Mouse (Mus musculus) spleen, postnatal 36 days (tissue): Measurements from ENCODE around the gene Mov10l1.

Experiments used
- DNase-seq, 2 experiments: peaks; one replicate each; pipeline ENCODE4 v3.0.0; 2022; ENCODE audit warnings: low spot score in 2 of 2, mixed read lengths in 1 of 2

Mov10l1 gene

DNA sequence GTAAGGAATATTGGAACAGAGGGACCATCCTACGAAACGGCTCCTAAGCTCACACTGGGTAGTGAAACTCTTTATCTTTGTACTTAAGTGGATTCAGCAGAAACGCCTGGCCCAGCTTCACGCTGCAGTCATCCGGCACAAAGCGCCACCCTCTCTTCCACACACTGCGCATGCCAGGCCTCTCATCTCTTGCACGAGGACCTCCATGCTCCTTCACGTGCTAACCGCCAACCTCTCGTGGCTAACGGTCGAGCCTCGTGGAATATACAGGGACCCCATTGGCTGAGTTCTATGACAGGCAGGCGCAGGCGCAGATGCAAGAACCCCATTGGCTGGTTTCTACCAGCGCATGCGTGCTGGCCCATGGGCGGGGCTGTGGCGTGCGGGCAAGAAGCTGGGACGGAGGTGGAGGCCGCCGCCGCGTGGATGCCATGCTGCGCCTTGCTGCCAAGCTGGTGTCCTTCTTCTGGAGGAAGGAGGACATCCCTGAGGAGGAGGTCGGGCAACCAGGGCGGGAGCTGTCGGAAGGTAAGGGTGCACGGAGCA lies at the start of gene Mov10l1:
Mov10l1 (plus strand) TSS at position 376 of the 546 bp plus-strand sequence.
- DNase-seq = no peak

DNA sequence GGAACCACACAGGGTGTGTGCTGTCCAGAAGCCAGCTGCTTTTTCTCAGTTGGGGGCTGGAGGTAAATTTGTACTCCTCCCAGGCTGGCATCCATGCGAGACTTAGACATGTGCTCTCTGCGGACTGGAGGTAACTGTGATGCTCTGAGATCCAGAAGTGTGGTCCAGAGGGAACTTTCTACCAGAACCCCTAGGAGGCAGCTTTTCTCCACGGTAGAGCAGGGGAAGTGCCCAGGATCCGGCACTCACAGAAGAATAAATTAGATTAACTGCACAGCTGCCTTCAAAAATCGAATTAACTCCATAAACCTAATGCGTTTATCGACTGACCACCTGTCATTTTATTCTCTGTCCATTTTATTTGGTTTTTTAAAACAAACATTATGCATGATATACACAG lies 48.6 kb upstream of the Mov10l1 start:
- DNase-seq = no peak

DNA sequence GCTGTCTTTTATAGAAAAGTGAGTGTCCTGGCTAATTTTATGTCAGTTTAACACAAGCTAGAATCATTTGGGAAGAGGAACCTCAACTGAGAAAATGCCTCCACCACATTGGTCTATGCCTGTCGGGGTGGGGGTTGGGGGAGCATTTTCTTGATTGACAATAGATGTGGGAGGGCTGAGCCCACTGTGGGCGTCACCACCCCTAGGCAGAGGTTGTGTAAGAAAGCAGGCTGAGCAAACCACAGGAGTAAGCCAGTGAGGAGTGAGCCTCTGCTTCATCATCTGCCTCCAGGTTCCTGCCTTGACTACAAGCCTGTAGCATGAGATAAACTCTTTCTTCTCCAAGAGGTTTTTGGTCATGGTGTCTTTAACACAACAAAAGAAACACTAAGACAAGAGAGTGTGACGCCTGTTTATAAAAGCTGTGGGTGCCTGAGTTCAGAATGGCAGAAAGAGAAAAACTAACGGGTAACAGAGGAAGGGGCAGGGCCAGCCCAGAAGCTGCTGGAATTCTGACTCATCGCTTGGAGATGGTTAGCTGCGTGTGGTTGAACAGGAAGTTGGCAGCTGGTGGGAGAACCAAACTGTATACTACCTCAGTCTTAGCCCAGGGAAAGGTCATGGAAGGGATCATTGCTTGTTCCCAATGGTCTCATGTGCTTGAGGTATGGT lies 46.0 kb upstream of the Mov10l1 start:
- no peak for DNase-seq

DNA sequence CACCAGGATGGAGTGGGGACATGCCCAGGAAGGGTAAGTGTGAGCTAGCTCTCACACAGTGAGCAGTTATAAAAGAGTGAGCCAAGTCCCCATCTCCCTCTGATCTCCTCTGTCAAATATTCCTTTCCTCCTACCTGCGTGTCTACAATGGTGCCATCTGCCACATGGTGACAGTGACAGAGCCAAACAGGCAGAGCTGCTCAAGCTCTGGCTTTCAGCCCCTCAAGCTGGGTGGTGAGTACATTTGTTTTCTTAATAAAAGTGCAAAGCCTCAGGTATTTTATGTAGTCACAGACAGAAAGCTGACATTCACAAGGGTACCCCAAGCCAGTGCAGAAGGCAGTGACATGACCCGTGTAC lies 45.4 kb upstream of the Mov10l1 start:
- no peak for DNase-seq

DNA sequence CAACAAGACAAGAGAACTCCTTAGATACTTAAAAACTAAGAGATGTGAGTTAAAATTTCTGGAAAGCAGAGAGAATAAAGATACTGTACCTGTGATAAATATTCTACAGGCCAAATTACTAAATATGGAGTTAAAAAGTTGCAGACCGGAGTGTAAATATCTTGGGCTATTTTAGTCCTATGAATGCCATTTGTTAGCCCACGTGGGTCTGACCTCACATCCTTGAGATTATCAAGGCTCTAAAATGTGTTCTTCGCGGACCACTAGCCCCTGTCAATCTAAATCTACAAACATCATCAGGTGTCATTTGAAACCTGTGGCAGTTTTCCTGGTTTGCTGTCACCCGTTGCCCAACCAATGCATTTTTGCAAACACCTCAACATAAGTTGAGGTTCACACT lies 39.9 kb upstream of the Mov10l1 start:
- DNase-seq = no peak

DNA sequence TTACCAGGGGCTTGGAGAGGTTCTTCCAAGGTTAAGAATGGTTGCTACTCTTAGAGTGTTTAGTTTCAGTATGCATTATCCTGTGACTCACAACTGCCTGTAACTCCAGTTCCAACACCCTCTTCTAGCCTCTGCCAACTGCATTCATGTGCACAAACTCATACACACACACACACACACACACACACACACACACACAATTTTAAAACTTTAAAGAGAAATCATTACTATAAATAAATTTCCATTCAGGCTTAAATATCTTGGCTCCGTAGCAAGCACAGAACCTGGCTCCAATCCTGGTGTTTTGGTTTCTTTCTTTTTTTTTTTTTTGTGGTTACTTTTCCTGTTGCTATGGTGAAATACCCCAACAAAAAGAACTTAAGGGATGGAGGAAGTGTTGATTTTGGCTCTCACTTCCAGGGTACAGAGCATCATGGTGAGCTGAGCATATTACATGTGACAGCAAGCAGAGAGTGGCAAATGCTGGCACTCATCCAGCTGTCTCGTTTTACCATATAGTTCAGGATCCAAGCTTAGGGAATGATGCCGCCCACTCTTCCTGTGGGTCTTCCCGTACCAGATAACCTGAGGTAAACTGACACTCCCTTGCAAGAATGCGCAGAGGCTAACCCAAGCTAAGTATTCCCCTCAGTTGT lies 38.7 kb upstream of the Mov10l1 start:
- no peak for DNase-seq

DNA sequence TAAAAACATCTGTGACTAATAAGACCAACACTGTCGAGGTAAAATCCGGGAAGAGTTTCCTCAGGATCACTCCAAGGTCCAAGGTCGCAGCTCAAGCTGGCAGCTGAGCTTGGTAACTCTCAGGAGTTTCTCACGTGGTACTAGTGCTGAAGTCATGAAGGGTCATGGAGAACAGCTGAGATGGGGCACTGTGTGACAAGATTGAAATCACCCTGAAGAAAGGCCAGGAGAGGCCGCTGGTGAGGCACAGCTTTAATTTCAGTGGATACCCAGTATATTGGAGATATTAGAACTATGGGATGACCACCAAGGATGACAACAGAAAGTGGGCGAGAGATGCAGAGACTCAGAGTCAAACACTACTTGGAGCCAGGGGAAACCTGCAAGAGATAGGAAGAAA lies 35.9 kb upstream of the Mov10l1 start:
- DNase-seq = no peak

DNA sequence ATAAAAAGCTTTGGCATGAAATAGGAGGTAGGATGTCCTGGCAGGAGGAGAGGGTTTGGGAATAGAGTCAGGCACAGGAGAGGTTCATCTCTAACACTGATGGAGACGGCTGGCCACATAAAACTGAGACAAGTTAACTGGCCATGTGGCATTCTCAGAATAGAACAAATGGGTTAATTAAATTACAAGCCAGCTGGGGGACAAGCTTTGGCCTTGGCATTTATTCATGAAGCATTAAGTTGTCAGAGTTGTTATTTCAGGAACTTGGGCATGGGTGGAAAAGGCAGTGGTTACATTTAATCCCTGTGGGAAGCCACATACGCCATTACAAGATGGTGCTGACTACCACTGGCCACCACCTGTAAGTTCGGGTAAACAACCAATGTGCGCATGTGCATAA lies 31.5 kb upstream of the Mov10l1 start:
- DNase-seq = no peak

DNA sequence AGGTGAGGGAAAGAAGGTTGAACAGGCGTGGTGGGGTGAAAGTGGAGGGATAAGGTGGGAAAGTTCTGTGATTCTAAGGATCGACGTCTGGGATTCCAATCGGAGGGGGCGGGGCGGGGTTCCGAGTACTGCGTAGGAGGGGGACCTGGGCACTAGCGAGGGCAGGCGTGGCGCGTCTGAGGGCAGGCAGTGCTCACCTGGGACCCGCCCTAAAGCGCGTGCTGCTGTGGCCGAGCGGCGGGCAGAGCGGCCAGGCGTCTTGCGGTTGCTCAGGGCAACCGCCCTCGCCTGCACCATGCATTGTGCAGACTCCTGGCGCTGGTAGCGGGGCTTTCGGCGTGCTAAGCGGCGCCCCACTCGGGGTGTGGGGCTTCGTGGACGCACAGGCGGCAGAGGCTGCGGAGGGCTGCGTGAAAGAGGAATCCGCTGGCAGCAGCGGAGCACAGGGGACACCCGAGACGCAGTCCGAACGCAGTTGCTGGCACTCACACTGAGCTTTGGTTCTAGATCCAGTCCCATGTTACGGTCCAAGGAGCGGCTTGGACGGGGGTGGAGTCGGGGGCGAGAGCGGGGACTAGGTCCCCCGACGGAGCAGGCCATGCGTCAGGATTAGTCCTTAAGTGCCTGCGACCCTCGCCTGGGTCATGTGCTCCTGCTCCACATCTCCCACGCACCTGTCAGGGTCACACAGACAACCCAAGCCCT lies 28.2 kb upstream of the Mov10l1 start, which contains the start of gene Ttll8:
Ttll8 (minus strand) TSS at position 51 of the 705 bp plus-strand sequence.
- no peak for DNase-seq

DNA sequence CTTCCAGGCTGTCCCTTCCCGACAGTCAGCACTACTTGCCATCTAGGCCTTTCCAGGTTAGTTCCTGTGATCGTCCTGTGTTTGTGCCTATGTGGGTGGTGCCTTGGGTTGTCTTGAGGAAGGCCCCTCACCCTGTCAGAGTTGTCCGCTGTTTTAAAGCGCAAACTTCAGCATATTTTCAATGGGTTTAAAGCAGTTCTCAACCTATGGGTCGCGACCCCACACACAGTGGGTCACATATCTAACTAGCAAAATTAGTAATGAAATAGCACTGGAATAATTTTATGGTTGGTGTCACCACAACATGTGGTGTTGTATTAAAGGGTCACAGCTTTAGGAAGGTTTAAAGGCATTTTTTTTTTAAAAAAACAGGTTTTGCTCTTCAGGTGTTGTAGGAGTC lies 27.4 kb upstream of the Mov10l1 start:
- no peak for DNase-seq

DNA sequence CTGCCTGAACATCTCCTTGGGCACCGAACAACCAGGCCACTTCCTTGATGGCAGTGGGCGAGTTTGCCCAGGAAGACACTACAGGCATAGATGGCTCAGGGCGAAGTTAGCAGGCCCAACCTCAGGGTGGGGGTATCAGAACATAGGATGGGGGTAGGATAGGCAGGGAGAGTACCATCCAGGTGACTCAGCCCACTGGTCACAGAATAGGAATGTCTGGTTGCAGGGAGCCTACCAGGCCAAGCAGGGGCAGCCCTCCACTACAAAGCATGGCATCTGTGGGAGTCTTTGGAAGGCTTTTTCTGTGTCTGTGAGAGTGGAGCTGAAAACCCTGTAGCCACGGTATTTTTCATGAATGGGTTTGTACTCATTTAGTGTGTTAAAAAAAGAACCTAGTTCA lies 25.2 kb upstream of the Mov10l1 start:
- no peak for DNase-seq

DNA sequence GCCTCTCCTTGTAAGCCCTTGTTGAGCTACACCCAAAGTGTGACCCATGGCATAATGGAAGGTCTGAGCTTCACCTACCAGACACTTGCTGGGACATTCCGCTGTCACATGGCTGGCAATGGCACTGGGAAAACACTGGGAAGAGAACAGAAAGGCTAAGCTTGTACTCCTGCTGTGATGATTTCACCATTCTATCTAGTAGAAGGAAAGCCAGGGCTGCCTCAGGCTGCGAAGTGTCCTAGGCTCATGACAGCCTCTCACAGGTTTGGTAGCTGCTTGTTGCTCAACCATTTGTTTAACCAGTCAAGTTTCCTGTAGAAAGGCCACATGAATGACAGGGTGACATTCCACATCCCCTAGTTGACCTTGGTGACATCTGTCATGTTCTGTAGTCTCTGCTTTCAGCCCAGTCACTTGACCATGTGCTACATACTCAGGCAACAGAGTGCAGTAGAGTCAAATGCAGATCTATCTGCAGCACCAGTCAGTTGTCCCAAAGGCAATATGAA lies 18.6 kb upstream of the Mov10l1 start:
- DNase-seq = no peak

DNA sequence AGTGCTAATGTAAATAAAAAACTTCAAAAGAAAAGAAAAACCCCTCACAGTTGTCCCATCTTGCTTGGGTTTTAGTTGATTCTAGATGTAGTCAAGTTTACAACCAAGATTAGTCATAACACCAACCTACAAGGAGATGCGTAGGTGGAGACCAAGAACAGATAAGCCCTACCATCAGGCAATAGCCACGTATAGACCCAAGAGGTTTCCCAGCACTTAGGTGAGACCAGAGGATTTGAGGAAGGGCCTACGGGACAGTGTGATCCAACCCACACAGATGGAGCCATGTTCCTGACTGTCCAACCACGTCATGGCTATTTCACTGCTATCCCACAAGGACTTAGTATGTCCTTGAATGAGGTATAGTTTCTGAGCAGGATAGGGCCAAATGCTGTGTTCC lies 10.4 kb upstream of the Mov10l1 start:
- DNase-seq = no peak

DNA sequence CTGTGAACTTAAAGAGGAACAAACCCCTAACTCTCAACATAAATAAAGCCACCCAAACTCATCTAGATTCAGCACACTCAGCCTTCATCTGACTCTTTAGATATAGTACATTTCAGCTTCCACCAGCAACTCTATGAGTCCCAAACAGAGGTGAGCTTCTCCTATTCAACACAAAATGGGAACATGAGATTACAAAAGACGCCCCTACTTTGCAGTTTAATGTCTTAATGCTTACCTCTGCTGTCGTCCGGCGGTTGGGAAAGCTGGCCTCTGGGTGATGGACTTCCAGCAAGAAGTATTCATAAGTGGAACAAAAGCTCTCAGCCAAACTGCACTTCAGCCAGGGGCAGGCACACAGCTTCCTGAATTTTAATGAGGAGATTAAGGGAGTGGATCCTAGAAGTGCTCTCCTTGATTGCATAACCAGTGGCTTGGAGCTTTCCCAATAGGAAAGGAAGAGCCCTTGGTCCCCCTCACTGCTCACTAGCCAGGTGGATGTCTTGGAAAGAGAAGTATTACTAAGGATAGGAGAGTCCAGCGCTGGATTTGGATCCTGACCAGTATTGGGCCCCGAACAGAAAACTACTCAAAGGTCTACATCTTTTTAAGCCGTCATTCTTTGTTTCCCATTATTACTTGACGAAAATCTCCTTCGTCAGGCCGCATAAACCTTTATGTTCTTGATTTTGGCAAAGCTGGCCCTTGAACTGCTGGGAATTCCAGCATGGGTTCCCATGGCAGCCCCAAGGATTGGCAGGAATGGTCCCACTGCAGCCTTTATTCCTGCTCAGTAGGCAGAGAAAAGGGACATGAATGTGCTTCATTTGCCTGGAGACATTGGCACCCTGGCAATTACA lies 4.2 kb upstream of the Mov10l1 start, which contains the start of gene Mlc1:
Mlc1 (minus strand) TSS at position 727 of the 857 bp plus-strand sequence.
- DNase-seq = no peak

DNA sequence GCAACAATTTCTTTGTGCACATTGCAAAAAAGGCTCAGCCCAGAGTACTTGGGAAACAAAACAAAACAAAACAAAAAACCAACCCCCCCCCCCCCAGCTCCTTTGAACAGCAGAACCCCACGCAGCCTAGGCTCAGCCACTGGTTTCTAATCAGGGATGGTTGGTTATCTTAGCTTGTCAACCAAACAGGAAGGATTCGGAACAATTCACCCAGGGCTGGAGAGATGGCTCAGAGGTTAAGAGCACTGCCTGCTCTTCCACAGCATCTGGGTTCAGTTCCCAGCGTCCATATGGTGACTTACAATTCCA lies 3.6 kb upstream of the Mov10l1 start:
- no peak for DNase-seq

DNA sequence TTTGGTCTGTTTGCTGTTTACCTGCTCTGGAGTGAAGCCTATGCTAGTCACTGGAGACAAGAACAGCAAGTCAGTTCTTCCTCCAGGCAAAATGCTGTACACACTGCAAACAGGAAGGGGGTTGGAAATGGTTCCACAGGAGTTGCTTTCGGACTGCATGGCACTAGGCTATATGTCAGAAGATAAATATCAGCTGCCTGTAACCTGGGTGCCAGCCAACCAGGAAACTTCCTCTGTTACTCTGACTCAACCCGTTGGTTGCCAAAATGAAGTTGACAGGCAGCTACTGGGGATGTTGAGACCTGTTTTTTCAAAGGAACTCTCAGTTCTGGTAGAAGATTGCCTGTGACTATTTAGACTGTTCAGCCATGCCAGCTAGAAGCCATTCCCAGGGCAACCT lies 6.5 kb downstream of the Mov10l1 start:
- DNase-seq = no peak

DNA sequence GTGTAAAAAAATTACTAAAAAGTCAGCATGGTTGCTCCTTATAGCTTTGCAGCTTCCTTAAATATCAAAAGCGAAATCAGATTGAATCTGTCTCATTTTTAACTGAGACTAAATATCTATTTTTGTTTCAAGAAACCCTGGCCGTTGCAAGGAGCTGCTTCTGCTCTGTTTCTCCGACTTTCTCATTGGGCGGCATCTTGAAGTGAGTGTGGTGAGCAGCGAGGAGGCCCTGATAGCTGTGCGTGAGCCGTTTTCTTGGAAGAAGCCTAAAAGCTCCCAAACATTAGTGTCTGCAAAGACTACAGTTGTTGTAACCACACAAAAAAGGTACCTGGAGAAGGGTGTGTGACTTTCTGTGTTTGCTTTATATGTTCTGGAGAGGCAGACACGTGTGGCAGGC lies 15.9 kb downstream of the Mov10l1 start:
- DNase-seq = no peak

DNA sequence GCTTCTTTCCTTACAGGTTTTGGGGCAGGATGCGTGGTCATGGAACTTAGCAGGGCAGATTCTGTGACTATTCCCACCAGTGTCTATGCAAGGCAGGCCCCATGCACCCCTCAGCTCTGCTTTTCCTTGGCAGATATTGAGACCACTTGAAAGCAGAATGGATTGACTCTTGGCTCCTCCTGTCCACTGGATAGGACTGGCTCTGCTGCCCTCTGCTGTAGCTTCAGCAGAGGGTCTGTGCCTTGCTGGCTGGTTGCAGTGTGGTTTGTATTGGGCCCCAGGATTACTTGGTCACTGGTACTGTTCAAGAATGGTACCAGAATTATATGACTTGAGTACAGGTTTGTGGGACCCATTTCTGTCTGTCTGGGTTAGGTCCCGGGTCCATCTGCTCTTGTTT lies 16.4 kb downstream of the Mov10l1 start:
- no peak for DNase-seq

DNA sequence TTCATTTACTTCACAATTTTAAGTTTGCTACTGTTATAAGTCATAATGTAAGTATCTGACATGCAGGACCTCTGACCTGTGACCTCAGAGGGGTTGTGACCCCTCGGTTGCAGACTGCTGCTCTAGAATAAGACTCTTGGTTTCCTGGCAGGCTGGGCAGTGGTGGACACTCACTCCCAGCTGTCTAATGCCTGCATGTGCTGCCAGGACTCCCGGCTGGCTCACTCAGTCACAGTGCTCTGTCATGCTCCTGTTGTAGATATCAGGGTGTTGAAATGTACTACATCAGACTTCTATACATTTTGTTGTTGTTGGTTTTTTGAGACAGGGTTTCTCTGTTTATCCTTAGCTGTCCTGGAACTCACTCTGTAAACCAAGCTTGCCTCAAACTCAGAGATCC lies 17.7 kb downstream of the Mov10l1 start:
- no peak for DNase-seq

DNA sequence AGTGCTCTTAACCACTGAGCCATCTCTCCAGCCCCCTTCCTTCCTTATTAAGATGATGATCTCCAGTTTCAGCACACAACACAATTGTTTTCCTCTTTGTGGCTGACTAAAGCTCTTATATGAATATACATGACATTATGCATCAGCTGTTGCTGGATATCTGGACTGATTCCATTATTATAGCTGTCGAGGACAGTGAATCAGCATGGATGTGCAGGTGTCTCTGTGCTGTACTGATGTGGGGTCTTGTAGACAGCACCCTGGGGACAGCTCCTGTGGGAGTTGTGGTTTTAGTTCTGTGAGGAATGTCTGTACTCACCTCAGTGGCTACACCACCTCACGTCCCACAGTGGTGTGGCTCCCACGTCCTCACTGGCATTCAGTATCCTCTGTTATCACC lies 18.5 kb downstream of the Mov10l1 start:
- DNase-seq = no peak

DNA sequence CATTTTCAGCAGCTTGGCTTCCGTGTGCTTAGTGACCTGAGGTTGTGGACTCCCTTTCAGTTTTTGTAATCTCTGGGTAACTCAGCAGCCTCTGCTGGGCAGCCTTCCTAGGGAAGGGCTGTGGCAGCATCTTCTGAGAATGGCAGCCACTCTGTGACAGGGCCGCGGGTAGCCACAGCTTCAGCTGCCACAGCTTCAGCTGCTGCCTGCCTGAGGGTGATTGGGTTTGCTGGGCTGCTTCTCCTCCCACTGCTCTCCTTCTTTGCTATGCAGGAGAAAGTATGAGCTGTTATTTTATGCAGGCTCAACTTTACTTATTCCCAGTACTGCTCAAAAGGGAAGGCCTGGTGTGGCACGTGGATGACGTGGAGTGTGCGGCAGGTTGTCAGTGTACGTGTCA lies 24.3 kb downstream of the Mov10l1 start:
- no peak for DNase-seq

DNA sequence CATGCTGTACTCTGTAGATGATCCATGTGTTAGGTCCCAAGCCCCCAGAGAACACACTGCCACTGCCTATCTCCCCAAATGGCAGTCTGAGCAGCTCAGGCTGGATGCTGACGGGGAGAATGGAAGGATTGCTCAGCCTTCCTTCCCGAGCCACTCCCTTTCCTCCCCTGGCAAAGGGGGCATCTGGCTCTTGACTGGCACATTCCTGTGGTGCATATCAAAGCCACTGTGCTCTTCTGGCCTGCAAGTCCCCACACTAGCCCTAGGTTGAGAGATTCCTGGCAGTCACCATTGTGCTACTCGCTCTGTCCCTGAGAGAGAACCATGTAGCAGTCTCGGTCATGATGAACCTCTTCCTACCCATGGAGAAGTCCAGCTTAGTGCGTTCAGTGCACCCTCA lies 25.1 kb downstream of the Mov10l1 start:
- DNase-seq = no peak
